Mouse (Mus musculus) stomach, adult 2 months (tissue): ENCODE data around the gene Tfcp2l1. TPM values are rescaled to one million over a fixed set of nuclear protein-coding genes. Genes with fewer than 3 reads are reported as not detected.

Source experiments
- polyA plus RNA-seq: library from polyadenylated mRNA; depleted of rRNA; stranded (reverse); fragments of >200 nt; gene quantifications from 2 replicates; pipeline ENCODE4 v1.2.3, GENCODE M21; 2012; rRNA removed

The Tfcp2l1 gene
- polyA plus RNA-seq: 25.7 and 34.7 TPM in 2 replicates

GRCm38 (mm10) chr1:118627781-118628464 lies at the start of gene Tfcp2l1:
Tfcp2l1 (plus strand) TSS chr1:118627945.

Other genes with a start within 250 kb of the Tfcp2l1 start
- 5.0 and 6.3 TPM in 2 replicates for gene Clasp1, start 238.9 kb upstream of the Tfcp2l1 start, polyA plus RNA-seq